Mouse (Mus musculus): ENCODE results near the gene Ncoa5.

Gene Ncoa5

DNA sequence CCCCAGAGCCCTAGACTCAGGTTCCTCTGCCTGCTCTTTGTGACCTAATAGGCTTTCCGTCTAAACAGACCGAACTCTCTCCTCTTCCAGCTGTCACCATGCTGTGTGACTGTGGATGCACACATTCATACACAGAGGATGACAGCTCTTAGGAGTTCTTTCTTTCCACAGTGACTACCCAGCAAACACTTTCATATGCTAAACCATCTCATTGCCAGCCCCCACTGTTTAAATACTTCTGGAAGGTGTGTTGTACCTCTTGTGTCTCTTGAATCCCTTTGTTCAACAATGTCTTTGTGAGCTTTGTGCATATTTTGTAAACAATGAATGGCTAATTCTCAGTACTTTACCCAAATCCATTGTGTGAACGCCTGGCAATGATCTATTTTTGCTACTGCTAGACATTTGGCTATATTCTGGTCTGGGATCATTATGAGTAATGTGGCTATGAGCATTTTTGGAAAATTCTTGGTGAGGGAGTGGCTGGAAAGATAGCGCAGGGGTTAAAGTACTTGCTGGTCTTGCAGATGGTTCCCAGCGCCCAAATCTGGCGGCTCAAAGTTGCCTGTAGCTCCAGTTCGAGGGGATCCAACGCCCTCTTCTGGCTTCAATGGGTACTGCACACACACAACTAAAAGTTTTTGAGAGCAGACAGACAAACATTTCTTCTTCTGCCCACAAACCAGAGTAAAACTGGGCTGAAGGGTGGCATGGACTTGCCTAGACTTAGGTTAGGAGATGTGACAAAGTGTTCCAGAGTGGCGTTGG, 76.9 kb downstream of the Ncoa5 start:
- no peak for DNase-seq (ENCODE audit: low read depth)

- DNase-seq (ENCODE audit: low read depth): no peak
Measured at GRCm38 (mm10) chr2:164956195-164956594, 78.5 kb downstream of the Ncoa5 start.

- DNase-seq (ENCODE audit: low read depth): no peak
Measured at GRCm38 (mm10) chr2:164955725-164956124, 78.9 kb downstream of the Ncoa5 start.

DNA sequence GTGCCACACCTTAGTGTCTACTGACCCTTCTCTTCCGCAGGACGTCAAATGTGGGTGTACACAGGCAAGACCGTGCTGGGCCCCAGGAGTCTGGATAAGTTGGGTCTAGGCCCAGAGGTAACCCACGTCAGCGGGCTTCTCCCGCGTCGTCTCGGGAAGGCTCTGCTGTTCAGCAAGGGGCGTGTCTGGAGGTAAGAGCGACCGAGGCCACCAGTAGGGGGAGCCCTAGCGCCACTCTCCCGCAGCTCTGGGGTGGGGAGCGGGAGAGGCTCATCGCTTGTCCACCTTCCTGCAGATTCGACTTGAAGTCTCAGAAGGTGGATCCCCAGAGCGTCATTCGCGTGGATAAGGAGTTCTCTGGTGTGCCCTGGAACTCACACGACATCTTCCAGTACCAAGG, 81.4 kb downstream of the Ncoa5 start:
- peak; percentile 55 for DNase-seq (ENCODE audit: low read depth)

DNA sequence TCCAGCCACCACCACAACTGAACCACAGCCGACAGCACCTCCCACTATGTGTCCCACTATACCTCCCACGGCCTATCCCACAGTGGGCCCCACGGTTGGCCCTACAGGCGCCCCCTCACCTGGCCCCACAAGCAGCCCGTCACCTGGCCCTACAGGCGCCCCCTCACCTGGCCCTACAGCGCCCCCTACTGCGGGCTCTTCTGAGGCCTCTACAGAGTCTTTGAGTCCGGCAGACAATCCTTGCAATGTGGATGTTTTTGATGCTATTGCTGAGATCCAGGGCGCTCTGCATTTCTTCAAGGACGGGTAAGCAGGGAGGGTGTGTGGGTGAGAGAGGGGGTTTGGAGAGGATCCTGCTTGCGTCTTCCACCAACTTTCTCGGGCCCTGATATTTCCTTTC, 82.2 kb downstream of the Ncoa5 start:
- no peak for DNase-seq (ENCODE audit: low read depth)

DNA sequence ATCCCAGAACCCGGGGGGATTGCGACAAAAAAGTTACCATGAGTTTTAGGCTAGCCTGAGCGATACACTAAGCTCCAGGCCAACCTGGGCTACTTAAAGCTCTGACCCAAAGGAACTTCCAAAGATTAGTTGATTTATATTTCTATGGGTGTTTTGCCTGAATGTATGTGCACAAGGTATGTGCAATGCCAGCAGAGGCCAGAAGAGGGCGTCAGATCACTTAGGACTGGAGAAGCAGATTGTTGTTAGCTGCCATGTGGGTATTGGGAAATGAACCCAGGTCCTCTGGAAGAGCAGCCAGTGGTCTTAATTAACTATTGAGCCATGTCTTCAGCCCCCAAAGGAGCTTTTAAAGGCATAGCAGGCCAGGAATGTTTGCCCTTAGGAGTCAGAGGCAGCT, 82.9 kb downstream of the Ncoa5 start:
- no peak for DNase-seq (ENCODE audit: low read depth)

GRCm38 (mm10) chr2:164950501-164950900, 84.2 kb downstream of the Ncoa5 start:
- no peak for DNase-seq (ENCODE audit: low read depth)
